Mouse (Mus musculus): ENCODE measurements around the gene Ube2i. TPM values are rescaled to one million over a fixed set of nuclear protein-coding genes. Genes with fewer than 3 reads are reported as not detected.

Ube2i gene
- polyA plus RNA-seq (2017; shearing (Covaris generic)), result 100 to 1,000 TPM; 545 to 561 TPM

GRCm38 (mm10) chr17:25274571-25275346, at the start of gene Ube2i:
Ube2i (minus strand) TSS chr17:25274622.

DNA sequence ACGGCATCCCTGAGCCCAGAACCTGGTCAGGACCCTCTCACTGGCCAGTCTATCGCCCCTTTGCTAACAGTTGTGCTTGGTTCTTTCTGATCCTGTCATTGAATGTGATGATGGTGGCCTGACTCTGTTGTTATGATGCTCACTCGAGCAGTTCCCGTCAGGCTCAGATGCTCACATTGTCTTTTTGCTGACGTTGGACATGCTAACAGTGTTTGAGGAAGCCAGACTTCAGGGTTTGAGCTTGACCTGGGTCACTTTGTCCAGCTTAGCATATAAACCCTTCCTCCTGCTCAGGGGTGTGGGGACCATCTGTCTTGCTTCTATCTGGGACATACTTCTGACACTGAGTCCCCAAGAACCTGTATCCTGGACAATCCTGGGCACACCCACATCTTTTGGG, 43.9 kb upstream of the Ube2i start, which contains the start of gene Prss29:
Gene Prss29 (plus strand): TSS at position 301 of the 400 bp plus-strand sequence.

DNA sequence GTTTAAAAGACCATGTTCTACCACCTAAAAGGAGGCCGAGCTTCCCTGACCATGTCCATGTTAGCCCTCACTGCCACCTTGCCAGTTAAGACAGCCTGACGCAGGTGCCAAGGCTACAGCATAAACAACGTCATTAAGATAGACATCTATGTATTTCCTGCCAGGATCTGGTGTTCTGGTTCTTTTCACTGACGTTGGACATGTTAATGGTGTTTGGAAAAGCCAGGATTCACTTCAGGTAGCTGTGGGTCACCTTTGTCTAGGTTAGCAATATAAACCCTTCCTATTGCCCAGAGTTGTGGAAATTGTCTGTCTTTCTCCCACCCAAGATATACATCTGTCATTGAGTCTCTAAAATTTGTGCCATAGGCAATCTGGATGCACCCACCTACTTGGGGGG, 33.9 kb upstream of the Ube2i start, which contains the start of gene Prss28:
Gene Prss28 (plus strand): TSS at position 301 of the 400 bp plus-strand sequence.

DNA sequence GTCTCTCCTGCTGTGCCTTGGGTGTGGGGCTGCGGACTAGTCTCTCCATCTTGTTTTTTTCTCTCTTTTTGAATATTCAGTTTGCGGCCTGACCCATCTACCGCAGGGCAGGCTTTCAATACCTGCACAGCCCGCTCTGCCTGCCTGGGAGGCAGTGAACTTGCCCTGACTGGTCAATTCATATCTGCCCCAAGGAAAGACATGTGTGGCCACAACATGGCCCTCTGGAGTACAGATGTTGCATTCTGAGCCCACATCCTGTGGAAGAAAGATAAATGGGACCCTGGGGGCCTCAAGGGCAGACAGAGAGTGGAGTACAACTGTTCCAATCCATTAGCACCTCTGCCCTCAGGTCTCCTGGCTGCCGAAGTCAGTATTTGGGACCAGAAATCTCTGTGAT, 23.7 kb upstream of the Ube2i start, which contains the start of gene Prss34:
Gene Prss34 (plus strand): TSS at position 301 of the 400 bp plus-strand sequence.

DNA sequence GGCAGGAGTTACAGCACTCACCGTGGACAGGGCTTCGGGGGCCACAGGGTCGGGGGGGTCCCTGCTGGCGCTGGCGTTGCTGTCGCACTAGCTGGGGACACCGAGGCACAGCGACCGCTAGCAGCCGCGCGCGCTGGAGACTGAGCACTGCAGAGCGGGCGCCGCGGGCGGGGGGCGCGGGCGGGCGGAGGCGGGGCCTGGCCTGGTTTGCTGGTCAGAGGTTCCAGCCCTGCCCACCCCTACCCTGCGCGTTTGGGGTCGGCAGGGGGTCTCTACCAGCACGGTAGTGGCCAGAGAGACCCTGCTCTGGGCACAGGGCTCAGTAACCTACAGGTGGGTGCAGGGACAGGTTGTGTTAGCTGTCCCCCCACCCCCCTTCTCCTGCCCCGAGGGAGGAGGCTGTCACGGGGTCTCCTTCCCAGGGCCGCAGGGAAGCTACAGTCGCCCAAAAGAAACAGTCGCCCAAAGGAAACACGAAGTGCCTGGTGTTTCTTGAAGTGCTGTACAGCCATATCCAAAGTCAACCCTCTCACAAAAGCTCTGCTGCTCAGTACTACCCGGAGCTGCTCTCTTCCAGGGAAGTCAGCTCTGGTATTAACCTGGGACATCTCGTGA, 18.2 kb downstream of the Ube2i start, which contains the start of gene Baiap3:
Gene Baiap3 (minus strand): TSS at position 225 of the 615 bp plus-strand sequence.

DNA sequence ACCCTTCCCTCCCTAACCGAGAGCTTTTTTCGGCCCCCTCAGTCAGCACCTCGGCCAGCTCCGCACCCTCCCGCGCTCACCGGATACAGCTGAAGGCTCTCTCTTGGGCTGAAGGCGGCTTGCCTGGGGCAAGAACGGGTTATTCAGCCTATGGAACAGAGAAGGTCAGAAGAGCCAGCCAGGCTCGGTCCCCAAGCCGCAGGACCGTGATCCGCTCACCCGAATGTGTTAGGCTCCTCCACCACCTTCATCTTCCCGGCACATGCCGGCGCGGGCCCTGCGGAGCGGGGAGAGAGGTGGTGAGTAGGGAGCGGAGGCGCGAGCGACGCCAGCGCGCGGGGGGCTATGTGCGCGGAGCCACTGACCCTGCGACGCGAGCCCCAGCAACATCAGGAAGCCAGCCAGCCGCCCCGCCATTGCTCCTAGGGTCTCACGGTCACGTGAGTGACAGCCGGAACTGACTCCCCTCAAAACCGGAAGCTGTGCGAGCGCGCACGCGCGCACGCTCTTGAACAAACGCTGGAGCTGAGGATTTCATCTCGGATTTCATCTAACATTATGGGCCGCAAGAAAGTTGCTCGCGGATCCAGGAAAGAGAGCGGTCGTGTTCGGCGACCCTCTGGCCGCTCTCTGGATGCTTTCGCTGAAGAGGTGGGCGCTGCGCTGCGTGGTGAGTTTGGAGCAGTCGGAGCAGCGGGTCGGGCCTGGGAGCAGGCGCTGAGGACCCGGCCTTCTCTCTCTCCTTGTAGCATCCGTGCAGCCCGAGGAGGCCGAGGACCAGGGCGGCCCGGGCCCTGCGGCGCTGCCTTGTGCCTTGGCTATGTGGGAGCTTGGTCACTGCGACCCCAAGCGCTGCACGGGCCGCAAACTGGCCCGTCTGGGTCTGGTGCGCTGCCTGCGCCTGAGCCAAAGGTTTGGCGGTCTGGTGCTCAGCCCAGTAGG, 34.5 kb downstream of the Ube2i start, which contains the start of the genes Gnptg and Tsr3:
Gene Gnptg (minus strand): TSS at position 430 of the 942 bp plus-strand sequence.
Gene Tsr3 (plus strand): TSS at position 476 of the 942 bp plus-strand sequence.

Other genes with a start within 250 kb of the Ube2i start
- gene Tmem204, start 191.0 kb downstream of the Ube2i start, polyA plus RNA-seq (2017; shearing (Covaris generic)), result 1 to 10 TPM in 1 of 2 experiments, under 1 TPM in 1; 0.91 to 1.0 TPM
- 10 to 100 TPM; 18.6 to 21.5 TPM for gene Telo2, start 158.7 kb downstream of the Ube2i start, polyA plus RNA-seq (2017; shearing (Covaris generic))
- under 1 TPM in 1 of 2 experiments, not detected in 1; 0.33 TPM for gene Ptx4, start 153.9 kb downstream of the Ube2i start, polyA plus RNA-seq (2017; shearing (Covaris generic))
- gene Clcn7, start 141.2 kb downstream of the Ube2i start, polyA plus RNA-seq (2017; shearing (Covaris generic)), result 10 to 100 TPM; 26.5 to 27.8 TPM
- under 1 TPM in 1 of 2 experiments, not detected in 1; 0.14 TPM for gene Ccdc154, start 112.2 kb downstream of the Ube2i start, polyA plus RNA-seq (2017; shearing (Covaris generic))
- not detected for gene Gm38655, start 99.2 kb downstream of the Ube2i start, polyA plus RNA-seq (2017; shearing (Covaris generic))
- gene BC003965, start 90.1 kb downstream of the Ube2i start, polyA plus RNA-seq (2017; shearing (Covaris generic)), result 10 to 100 TPM; 21.9 to 25.9 TPM
- 10 to 100 TPM; 15.9 to 31.9 TPM for gene Unkl, start 86.2 kb downstream of the Ube2i start, polyA plus RNA-seq (2017; shearing (Covaris generic))
- gene Gnptg, start 34.5 kb downstream of the Ube2i start, polyA plus RNA-seq (2017; shearing (Covaris generic)), result 100 to 1,000 TPM in 1 of 2 experiments, 10 to 100 TPM in 1; 78.6 to 103 TPM
- 10 to 100 TPM; 65.0 to 68.1 TPM for gene Tsr3, start 34.5 kb downstream of the Ube2i start, polyA plus RNA-seq (2017; shearing (Covaris generic))
- 10 to 100 TPM; 19.7 to 99.3 TPM for gene Baiap3, start 18.3 kb downstream of the Ube2i start, polyA plus RNA-seq (2017; shearing (Covaris generic))
- not detected for gene Prss34, start 23.8 kb upstream of the Ube2i start, polyA plus RNA-seq (2017; shearing (Covaris generic))
- not detected for gene Prss28, start 34.0 kb upstream of the Ube2i start, polyA plus RNA-seq (2017; shearing (Covaris generic))
- gene Prss29, start 44.0 kb upstream of the Ube2i start, polyA plus RNA-seq (2017; shearing (Covaris generic)), result not detected
- gene Tpsab1, start 70.9 kb upstream of the Ube2i start, polyA plus RNA-seq (2017; shearing (Covaris generic)), result under 1 TPM; 0.14 to 0.34 TPM
- 1 to 10 TPM in 1 of 2 experiments, not detected in 1; 1.2 TPM for gene Tpsb2, start 91.7 kb upstream of the Ube2i start, polyA plus RNA-seq (2017; shearing (Covaris generic))
- gene Tpsg1, start 94.7 kb upstream of the Ube2i start, polyA plus RNA-seq (2017; shearing (Covaris generic)), result not detected
- not detected for gene Cacna1h, start 159.2 kb upstream of the Ube2i start, polyA plus RNA-seq (2017; shearing (Covaris generic))
- gene Tekt4, start 180.0 kb upstream of the Ube2i start, polyA plus RNA-seq (2017; shearing (Covaris generic)), result not detected
- gene Sstr5, start 222.7 kb upstream of the Ube2i start, polyA plus RNA-seq (2017; shearing (Covaris generic)), result under 1 TPM in 1 of 2 experiments, not detected in 1; 0.14 TPM

Measured in activated CD4-positive, CD25-positive, alpha-beta regulatory T cell (primary cell).